Mouse (Mus musculus) large intestine, adult 2 months (tissue): ENCODE data around the gene Gm20388. TPM values are rescaled to one million over a fixed set of nuclear protein-coding genes. Genes with fewer than 3 reads are reported as not detected.

Experiments
- DNase-seq: peaks from one replicate; pipeline ENCODE4 v3.0.0-alpha.2; 2012; ENCODE audit warnings: low read depth, low spot score
- WGBS: fragments of 180-500 bp; shearing (Covaris S2); methylation state at CpG from one replicate; pipeline ENCODE4 v1.1.7; 2018; 5-methylcytosine and 5-hydroxymethylcytosine counted together
- polyA plus RNA-seq: library from polyadenylated mRNA; depleted of rRNA; stranded (reverse); fragments of >200 nt; gene quantifications from 2 replicates; pipeline ENCODE4 v1.2.3, GENCODE M21; 2012

The Gm20388 gene
- polyA plus RNA-seq, 1 experiment = 31.5 TPM

GRCm38 (mm10) chr8:122859843-122860242 lies 2949.2 kb downstream of the Gm20388 start:
- 31% methylated on average over 13 of the region's 13 CpGs for WGBS
- no peak for DNase-seq

- 61% methylated on average over 26 of the region's 26 CpGs for WGBS
These were observed 2954.1 kb downstream of the Gm20388 start for GRCm38 (mm10) chr8:122864719-122865129.

DNA sequence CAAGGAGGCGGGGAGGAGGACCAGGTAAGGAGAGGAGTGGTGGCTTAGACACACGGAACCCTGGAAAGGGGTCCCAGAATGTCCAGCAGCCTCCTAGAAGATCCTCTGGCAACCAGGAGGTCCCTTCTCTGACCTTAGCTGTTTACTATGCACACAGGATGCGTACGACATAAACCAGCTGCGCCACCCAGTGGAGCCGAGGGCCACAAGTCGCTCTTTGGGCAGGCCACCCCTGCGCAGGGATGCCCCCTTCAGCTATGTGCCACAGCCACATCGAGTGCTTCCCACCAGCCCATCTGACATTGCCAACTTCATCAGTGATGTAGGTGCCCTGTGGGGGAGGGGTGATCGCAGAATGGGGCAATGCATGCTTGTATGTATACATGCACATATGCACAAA lies 2954.8 kb downstream of the Gm20388 start:
- no peak for DNase-seq
- WGBS = 66% methylated on average over 10 of the region's 10 CpGs

More at GRCm38 (mm10) chr8:122864719-122865129, 2954.1 kb downstream of the Gm20388 start:
- DNase-seq = no peak

DNA sequence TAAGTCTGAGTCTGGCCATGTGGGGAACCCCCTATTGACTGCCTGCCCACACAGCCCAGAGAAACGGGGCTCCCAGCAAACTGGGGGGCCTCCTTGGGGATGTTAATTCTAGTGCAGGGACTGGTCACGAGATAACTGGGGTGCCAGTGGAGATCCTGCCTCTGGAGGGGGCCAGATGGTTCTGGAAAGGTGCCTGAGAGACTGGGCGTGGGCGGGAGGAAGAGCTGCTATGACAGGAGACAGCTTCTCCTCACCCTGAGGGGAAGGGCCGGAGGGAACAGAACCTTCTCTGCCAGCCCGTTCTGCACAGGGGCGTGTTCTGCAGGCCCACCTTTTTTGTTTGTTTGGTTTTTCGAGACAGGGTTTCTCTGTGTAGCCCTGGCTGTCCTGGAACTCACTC lies 2955.6 kb downstream of the Gm20388 start:
- WGBS = 58% methylated on average over 8 of the region's 8 CpGs
- DNase-seq = no peak

DNA sequence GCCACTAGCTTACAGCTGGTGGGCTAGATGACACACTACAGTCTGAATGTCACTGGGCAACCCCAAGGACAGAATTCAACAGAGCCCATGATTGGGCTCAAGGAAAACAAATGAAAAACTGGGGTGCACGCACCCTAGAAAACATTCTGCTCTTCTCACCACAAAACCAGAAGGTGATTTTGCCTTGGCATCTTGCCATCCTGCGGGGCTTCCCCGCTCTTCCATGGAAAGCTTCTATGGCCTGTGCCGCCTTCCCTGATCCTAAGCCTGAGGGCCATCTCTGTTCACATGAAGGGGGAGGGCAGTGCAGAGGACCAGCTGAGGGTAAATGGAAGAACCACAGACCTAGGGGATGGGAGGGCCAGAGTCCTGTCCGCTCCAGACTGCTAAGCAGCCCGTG lies 2957.3 kb downstream of the Gm20388 start:
- WGBS = 70% methylated on average over 6 of the region's 6 CpGs
- no peak for DNase-seq

DNA sequence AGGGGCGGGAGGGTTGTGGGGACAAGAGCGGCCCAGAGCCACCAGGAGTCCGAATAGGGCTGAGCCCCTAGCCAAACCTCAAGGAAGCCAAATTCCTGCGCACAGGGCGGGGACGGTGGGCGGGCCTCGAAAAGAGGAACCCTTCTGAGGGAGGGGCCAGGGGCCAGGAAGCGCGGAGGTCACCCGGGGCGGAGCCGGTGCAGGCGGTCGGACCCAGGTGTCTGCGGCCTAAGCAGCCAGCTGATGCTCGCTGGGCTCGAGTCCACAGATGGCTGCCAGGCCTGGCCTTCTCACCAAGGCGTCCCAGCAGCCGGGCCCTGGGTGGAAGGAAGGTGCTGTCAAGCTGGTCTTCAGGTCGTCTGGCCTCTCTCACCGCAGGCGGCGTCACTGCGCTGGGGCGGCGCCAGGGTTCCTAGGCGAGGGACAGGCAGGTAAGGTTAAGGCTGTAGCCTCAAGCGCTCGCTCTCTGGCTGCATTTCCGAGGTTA lies 2959.8 kb downstream of the Gm20388 start:
- no peak for DNase-seq
- 18% methylated on average over 31 of the region's 31 CpGs for WGBS

DNA sequence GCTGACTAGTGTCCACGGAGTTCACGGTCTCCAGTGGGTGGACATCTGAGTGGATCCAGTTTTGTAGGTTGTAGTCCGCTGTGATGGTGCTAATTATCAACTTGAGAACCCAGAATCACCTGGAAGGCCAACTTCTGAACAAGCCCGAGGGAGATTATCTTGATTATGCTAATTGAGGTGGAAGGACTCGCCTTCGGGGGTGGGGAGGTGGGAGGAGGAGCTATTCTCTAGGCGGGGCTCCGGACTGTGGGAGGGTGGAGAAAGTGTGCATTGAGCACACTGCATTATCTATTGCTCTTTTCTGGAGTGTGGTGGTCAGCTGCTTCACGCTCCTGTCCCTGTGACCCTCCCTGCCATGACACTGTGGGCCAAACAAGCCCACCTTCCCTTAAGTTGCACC lies 2961.0 kb downstream of the Gm20388 start:
- WGBS = 61% methylated on average over 9 of the region's 9 CpGs
- DNase-seq = no peak

DNA sequence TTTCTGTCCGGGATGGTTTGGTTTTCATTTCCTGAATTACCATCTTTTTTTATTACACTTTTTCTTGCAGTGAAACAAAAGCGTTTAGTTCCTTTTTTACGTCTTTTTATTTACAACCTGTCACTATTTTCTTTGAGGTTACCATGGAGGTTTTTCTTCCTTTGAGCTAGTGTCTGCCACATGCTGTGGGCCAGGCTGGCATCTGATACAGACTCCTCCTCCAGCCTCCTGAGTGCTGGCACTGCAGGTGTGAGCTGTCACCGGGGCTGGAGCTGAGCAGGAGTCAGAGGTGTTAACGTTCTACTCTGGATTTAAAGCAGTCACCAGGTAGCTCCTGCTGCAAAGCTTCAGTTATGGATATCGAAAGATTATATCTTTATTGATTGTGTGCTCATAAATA lies 2962.5 kb downstream of the Gm20388 start:
- no peak for DNase-seq
- 20% methylated on average over 6 of the region's 6 CpGs for WGBS

GRCm38 (mm10) chr8:122875186-122875585 lies 2964.5 kb downstream of the Gm20388 start:
- no peak for DNase-seq
- WGBS = 72% methylated on average over 5 of the region's 5 CpGs

DNA sequence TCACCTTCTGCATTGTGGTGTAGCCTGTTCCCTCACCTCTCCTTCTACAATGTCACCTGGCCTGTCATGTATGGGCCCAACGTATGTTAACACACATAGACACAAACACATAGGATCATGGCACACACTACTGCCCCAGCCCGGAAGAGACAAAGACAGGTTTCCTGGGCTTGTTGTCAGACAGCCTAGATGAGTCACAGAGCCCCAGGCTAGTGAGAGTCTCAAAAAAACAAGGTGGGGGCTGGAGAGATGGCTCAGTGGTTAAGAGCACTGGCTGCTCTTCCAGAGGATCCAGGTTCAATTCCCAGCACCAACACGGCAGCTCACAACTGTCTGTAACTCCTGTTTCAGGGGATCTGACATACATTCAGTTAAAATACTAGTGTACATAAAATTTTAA lies 2967.6 kb downstream of the Gm20388 start:
- WGBS = 86% methylated on average over 3 of the region's 3 CpGs
- DNase-seq = no peak

GRCm38 (mm10) chr8:122880302-122880701 lies 2969.7 kb downstream of the Gm20388 start:
- WGBS = 57% methylated on average over 3 of the region's 3 CpGs
- DNase-seq = no peak

- 87% methylated on average over 10 of the region's 10 CpGs for WGBS
- DNase-seq = no peak
These were observed 2973.0 kb downstream of the Gm20388 start for GRCm38 (mm10) chr8:122883671-122884070.

GRCm38 (mm10) chr8:122891440-122891839 lies 2980.8 kb downstream of the Gm20388 start:
- WGBS = 86% methylated on average over 12 of the region's 12 CpGs
- no peak for DNase-seq

DNA sequence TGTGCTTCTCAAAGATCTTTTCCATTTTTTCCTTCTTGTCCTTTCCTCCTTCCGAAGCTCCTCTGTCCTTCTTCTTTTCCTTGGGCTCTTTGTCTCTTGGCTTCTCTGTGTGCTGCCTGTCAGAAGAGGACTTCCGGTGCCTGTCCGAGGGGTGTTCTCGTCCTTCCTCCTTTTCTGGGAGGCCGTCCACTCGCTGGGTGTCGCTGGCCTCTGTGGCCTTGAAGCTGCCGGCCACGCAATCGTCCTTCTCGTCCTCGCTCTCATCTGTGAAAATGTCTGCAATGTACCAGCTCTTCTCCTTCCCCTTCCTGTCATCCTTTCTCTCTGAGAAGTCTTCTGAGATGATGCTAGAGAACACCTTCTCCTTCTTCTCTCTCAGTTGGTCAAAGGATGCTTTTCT lies 2982.8 kb downstream of the Gm20388 start:
- no peak for DNase-seq
- 83% methylated on average over 12 of the region's 12 CpGs for WGBS

DNA sequence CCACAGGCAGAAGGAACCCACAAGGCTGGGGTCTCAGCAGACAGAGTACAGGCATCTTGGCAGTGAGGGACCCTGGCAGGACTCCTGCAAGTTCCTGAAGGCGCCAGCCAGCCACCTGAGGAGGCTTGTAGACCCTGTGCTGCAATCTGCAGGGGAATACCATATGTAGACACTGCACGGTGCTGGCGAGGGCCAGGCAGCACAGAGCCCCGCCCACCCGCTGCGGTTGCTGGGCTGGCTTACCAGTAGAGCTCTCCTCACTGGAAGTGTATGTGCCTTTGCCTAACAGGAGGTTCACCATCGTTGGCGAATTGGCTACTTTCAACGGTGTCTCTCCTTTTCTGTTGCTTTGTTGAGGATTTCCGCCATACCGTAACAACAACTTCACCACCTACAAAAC lies 2985.7 kb downstream of the Gm20388 start:
- DNase-seq = no peak
- WGBS = 92% methylated on average over 11 of the region's 11 CpGs

GRCm38 (mm10) chr8:122897200-122897599 lies 2986.6 kb downstream of the Gm20388 start:
- no peak for DNase-seq
- 91% methylated on average over 8 of the region's 8 CpGs for WGBS

GRCm38 (mm10) chr8:122898018-122898417 lies 2987.4 kb downstream of the Gm20388 start:
- 80% methylated on average over 4 of the region's 4 CpGs for WGBS
- no peak for DNase-seq

DNA sequence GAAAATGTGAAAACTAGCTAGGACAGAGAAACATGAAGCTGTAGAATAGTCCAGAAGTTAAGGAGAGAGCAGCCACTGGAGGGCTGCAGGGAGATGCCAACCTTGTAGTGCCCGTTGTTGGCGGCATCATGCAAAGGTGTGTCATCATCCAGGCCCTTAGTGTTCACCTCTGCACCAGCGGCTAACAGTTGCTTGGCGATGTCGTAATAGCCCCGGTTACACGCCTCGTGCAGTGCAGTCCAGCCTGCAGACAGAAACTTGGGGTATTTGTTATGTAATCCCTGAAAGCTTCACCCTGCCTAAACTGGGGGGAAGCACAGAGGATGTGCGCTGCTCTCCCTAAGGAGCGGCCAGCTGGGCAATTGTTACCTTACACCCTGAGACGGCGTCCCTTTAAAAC lies 2987.8 kb downstream of the Gm20388 start:
- 76% methylated on average over 12 of the region's 12 CpGs for WGBS
- DNase-seq = no peak

GRCm38 (mm10) chr8:122899085-122899484 lies 2988.4 kb downstream of the Gm20388 start:
- WGBS = 84% methylated on average over 5 of the region's 5 CpGs

GRCm38 (mm10) chr8:122901476-122901875 lies 2990.8 kb downstream of the Gm20388 start:
- 63% methylated on average over 7 of the region's 7 CpGs for WGBS
- no peak for DNase-seq

More at GRCm38 (mm10) chr8:122899085-122899484, 2988.4 kb downstream of the Gm20388 start:
- no peak for DNase-seq

DNA sequence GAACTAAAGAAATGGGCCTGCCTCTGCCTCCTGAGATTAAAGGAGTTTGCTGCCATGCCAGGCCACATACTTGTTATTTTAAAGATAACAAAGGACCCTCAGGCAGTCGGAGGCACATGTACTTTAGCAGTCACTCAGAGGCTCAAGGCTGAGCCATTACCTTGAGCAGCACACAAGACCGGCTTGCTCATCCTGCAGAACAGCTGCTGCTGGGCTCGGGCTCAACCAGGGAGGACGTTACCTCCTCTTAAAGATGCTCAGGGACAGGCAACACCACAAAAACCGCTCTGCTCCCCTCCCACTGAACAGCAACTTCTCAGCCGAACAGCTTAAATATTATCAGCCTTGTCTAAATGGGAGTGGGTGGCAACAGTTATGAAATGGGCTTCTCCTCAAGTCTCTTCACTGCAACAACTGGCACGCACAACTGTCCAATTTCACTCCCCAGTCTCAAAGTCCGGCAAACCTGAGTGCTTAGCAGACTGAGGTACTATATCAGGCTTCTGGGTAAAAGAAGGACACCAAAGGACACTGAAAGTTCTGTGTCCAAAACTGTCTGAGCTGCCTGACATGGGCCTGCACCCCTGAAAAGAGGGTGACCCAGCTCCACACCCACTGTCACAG lies 2991.4 kb downstream of the Gm20388 start:
- no peak for DNase-seq
- WGBS = 79% methylated on average over 8 of the region's 8 CpGs

DNA sequence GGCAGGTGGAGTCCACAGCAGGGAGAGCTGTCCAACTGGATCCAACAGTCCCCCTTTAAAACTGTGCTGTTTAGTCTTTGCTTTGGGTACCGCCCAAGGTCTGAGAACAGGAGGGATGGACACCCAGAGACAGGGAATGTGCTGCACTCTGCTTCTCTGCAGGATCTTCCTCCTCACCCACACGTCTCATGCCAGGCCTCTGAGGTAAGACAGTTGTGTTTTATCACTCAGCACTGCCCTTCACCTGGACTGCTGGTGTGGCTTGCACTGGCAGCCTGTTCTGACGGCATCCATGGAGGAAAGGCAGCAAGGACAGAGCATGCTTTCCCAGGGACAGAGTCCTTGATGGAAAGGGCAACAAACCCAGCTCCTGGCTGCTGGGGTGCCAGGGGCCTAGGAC lies 2991.9 kb downstream of the Gm20388 start:
- DNase-seq = no peak
- WGBS = 47% methylated on average over 3 of the region's 3 CpGs
